Mouse (Mus musculus): ENCODE measurements around the gene Tmem19.

DNA sequence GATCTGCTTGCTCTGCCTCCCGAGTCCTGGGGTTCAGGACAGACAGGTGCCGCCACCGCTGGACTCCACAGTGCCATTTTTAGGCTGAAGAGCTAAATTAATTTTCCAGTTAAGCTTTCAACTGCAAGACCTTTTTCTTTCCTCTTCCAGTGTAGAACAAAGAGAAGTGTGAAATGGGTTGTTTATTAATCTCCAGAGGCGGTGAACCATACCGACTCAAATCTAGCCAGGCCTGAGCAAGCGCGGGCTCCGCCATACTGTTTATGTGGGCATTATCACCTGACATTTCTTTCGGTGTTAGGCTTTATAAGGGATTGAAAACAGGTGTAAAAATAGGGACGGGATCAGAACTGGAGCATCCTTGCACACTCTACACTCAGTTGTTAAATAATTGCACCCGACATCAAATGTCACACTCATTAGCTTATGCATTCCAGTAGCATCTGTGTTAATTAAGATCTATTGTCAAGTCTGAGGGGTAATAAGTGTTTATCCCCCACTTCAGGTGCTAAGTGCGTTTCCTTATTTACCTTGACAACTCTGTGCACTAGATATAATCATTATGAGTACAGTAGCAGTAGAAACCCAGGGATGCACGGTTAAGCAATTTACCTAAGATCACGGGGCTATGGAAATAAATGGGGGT, 48.5 kb downstream of the Tmem19 start:
- TF ChIP-seq CTCF (IDR thresholded peaks at IDR 0.05; ENCODE audit: borderline replicate concordance, control insufficient read depth, extremely low read depth, insufficient read depth, low read length, poor library complexity): no peak
- no peak for TF ChIP-seq POLR2A (IDR thresholded peaks at IDR 0.05; ENCODE audit: control insufficient read depth, extremely low read depth, insufficient read depth, low read length, poor library complexity)

Measured in thymus, adult 2 months (tissue).